Mouse (Mus musculus): Measurements from ENCODE around the gene Cntn5.

Gene Cntn5

DNA sequence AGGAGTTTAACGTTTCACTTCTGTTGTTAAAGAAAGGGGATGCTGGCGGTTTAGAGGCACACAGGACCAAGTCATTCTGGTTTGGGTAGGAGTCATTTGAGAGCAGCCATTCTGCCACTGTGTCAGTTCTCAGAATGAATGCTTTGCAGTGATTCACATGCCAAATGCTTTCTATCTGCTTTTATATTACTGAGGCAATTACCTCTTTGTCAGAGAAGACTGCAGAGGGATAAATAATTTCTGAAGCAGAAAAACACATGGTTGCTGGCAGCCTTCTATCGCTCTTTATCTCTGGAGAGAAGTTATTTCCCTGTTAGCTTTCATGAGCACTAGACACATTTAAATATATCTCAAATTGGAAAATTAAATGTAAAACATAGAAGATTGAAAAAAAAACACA lies 1207.9 kb downstream of the Cntn5 start:
- in situ Hi-C loops (cut with MboI) = no loop called here

DNA sequence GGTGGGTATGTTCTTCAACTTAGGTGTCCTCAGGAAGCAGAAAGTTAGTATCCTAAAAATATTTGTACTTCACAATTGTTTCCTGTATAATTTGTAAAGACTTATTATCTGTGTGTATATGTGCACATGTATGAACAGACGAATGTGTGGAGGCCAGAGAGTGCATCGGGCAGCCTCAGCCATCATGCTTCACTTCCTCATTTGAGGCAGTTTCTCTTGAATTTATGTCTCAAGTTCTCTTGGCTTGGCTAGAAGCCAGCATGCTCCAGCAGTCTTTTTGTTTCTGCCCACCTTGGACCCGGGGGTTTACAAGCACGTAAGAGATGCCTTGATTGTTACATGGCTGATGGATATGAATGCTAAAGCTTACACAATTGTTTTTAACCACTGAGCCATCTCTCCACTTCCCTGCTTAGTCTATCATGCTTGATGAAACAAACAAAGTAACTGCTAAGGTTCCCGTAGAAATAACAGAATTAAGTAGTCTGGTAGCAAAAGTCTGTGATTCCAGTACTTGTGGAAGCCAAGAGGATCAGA lies 1222.2 kb downstream of the Cntn5 start:
- in situ Hi-C loops (cut with MboI) = no loop called here

DNA sequence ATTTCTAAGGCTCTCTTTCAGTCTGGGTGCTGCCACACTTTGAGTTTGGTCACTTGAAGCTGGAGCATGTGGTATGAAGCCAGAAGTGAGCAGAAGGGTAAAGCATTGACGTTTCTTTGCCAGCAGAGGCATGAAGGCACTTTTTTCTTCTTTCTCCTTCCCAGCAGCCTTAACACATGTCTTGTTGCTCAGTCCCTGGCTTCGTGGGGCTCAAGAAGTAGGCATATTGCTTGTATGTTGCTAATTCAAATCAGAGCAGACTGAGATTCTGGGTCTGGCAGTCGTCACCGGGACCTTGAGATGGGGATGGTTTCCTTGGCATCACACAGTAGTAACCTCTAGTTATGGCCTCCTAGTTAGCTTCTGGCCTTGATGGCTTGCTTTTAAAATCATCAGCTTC lies 1228.5 kb downstream of the Cntn5 start:
- in situ Hi-C loops (cut with MboI) = no loop called here

DNA sequence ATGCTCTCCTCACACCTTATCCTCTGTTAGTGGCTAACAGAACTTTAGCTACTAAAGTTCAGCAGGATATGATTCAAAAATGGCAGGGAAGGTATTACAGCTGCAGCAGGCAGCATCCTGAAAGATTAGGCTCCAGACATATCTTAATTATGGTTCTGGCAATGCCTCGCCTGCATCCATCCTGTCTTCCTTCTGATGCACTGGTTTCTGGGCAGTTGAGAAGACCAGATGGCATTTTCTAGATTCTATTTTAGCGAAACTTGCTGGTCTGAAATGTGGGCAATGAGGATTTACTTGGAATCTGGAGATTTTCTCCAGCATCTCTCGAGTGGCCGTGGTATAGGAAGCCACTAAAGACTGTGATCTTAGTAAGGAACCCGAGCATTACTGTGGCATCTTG lies 1230.0 kb downstream of the Cntn5 start:
- in situ Hi-C loops (cut with MboI) = no loop called here

DNA sequence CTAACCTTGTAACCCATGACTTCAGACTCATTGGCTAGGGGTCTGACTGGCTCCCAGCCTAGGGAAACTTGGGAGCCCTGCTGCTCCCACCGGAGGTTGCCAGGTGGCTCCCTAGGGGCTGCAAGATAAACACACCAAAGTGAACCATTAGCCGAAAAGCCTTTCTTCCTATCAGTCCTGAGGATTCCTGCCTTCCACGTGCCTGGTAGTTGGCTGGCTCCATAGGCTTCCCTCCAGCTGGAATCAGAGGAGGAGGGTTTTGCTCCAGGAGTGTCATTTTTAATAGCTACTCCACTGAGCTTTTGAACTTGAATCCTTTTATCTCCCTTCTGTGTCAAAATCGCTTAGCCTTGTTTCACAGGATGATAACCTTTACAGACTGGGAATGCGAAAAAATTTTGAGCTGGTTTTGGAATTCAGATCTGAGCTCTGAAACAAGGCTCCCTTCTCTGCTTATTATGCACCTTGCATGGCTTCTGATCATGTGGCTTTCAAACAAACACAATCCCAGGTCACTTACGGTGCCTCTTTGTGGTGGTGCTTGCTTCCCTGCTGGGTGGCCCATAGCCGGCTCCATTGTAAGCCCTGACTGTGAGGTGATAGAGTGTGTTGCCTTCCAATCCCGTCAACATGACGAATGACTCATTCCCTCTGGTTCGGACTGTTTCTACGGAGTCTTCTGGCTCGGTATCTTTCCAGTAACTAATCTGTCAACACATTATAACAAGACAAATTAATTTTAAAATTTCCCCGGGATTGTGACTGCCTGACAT lies 1231.1 kb downstream of the Cntn5 start:
- in situ Hi-C loops (cut with MboI) = no loop called here

DNA sequence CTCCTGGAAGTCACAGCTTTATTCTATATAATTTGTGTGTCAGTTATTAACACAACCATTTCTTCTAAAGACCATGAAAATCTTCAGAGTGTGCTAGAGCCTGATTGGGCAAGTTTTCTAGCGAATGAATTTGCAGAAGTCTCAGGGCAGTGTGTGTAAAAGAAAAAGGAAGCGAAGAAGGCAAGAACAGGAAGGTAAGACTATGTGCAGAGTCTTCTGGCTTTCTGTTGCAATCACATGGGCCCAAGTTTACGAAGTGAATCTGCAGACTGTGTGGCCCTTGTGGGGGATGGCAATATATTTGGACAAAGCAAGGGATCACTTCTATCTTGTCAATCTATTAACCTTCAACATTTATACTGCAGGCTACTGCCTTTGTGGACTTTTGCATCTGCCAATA lies 1251.1 kb downstream of the Cntn5 start:
- in situ Hi-C loops (cut with MboI) = no loop called here

DNA sequence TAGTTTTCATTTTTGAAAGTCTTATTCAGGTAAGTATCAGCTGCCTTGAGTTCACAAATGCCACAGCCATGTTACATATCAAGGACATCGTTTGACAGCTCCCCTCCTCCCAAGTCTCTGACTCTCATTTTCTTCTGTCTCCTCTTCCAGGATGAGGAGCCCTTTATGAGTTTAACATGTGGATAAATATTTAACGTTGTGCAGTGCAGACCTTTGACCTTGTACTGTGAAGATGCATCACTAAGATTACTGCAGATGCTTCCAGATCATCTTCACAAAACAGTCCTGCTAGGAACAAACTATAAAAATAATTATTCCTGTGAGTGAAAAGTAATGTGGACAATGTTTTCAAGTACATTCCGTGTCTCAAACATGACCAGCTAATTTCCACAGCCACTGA lies 1257.2 kb downstream of the Cntn5 start:
- in situ Hi-C loops (cut with MboI) = no loop called here

DNA sequence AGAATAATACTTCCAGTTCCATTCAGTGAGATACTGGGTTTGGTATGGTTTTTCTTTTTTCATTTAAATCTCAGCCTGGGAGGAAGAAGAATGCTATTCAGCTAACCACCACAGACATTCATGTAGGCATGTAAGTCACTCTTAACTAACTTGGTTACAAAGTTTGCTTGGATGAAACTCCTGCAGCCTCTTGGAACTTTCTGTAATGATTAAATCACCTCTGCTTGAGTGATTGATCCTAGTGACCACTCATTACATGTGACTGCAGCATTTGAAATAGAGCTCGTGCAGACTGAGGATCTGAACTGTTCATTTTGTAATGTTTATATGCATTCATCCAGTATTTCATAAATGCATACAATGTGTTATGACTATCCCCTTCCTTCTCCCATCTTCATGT lies 1258.3 kb downstream of the Cntn5 start:
- in situ Hi-C loops (cut with MboI) = no loop called here

Data from mature B cell (primary cell).